In genomic region chr4:12171318-12172091, GRCm38 (mm10) we compare ENCODE assay signal across 8 mouse cellular contexts. TPM values are rescaled to one million over a fixed set of nuclear protein-coding genes. Genes with fewer than 3 reads are reported as not detected.
DNase-seq lines count a peak whose midpoint lies in the region; ATAC-seq and TF ChIP-seq lines count a peak whose summit lies in the region.

TSS of gene Fam92a (minus strand) at chr4:12172015.

- intact Hi-C loops in heart, postnatal 36 days (cut with DNase I), result no loop called here

- no peak for TF ChIP-seq EP300 in ES-Bruce4 (IDR thresholded peaks at IDR 0.05; ENCODE audit: insufficient read depth, low read depth, low read length)

- no peak for TF ChIP-seq POLR2A in ES-Bruce4 (IDR thresholded peaks at IDR 0.05; ENCODE audit: insufficient read depth, low read length)

- peak within 1 kb of the TSS; percentile 96 for H3K9ac ChIP-seq in ES-Bruce4 (ENCODE audit: low read depth, poor library complexity, severe bottlenecking)
- H3K9ac ChIP-seq in forebrain, embryonic 16.5 days (replicated peaks; ENCODE audit: low read depth, low read length), result peak within 1 kb of the TSS; percentile 99
- H3K9ac ChIP-seq in lung, embryonic 15.5 days, result peak within 1 kb of the TSS; percentile 94

- peak; percentile 68 to 78 for DNase-seq in heart, postnatal 36 days
- DNase-seq in layer of hippocampus, adult 2 months (ENCODE audit: low spot score in 2 of 2), result peak; percentile 45 to 62
- peak; percentile 62 for DNase-seq in ovary, postnatal 10 days (ENCODE audit: low spot score)
- DNase-seq in thymus, postnatal 0 days (ENCODE audit: low spot score), result peak; percentile 44

- no peaks in the 10 kb centered on the region for H3K4me1 ChIP-seq in ES-Bruce4 (ENCODE audit: control insufficient read depth, insufficient read depth, low read length)
- peaks cover 12% of the 10 kb centered on the region for H3K4me1 ChIP-seq in forebrain, embryonic 16.5 days (replicated peaks; ENCODE audit: control insufficient read depth, insufficient read depth, low read length)
- H3K4me1 ChIP-seq in lung, embryonic 15.5 days, result peaks cover 7% of the 10 kb centered on the region

- H3K9me3 ChIP-seq in ES-Bruce4 (replicated peaks; ENCODE audit: control insufficient read depth, insufficient read depth, low read length, poor library complexity, severe bottlenecking), result no peaks in the 10 kb centered on the region
- no peaks in the 10 kb centered on the region for H3K9me3 ChIP-seq in forebrain, embryonic 16.5 days (ENCODE audit: control insufficient read depth, low read length)
- H3K9me3 ChIP-seq in lung, embryonic 15.5 days, result no peaks in the 10 kb centered on the region

- ATAC-seq in cerebellum, adult (ENCODE audit: insufficient number of reproducible peaks, low FRiP score, low TSS enrichment), result peak; percentile 94
- ATAC-seq in forebrain, embryonic 16.5 days, result peak; percentile 93
- peak; percentile 92 for ATAC-seq in lung, embryonic 15.5 days (ENCODE audit: borderline replicate concordance, extremely low read depth, low FRiP score, low TSS enrichment)

- H3K27me3 ChIP-seq in ES-Bruce4 (ENCODE audit: control insufficient read depth, insufficient read depth, low read length, poor library complexity, severe bottlenecking), result no peaks in the 10 kb centered on the region
- no peaks in the 10 kb centered on the region for H3K27me3 ChIP-seq in forebrain, embryonic 16.5 days (replicated peaks; ENCODE audit: control insufficient read depth, insufficient read depth, low read length)
- no peaks in the 10 kb centered on the region for H3K27me3 ChIP-seq in lung, embryonic 15.5 days

- H3K4me2 ChIP-seq in forebrain, embryonic 16.5 days (ENCODE audit: low read length), result peak within 1 kb of the TSS; percentile 75
- peak within 1 kb of the TSS; percentile 65 for H3K4me2 ChIP-seq in lung, embryonic 15.5 days

- H3K36me3 ChIP-seq in ES-Bruce4 (ENCODE audit: control insufficient read depth, insufficient read depth, low read length, poor library complexity, severe bottlenecking), result peaks cover 4% of the 10 kb centered on the region; the same call in 1 of the 2 replicates
- H3K36me3 ChIP-seq in forebrain, embryonic 16.5 days (ENCODE audit: control insufficient read depth, insufficient read depth), result peaks cover 4% of the 10 kb centered on the region
- peaks cover 16% of the 10 kb centered on the region; the same call in 1 of the 2 replicates for H3K36me3 ChIP-seq in lung, embryonic 15.5 days

- under 1% methylated on average over 61 of the region's 74 CpGs for WGBS in forebrain, embryonic 16.5 days
- WGBS in lung, embryonic 15.5 days, result 1% methylated on average over 73 of the region's 74 CpGs

- no peak for TF ChIP-seq CTCF in ES-Bruce4 (IDR thresholded peaks at IDR 0.05; ENCODE audit: low read depth, low read length)
- TF ChIP-seq CTCF in layer of hippocampus, adult 2 months (conservative IDR thresholded peaks at IDR 0.05), result peak; percentile 36

- H3K27ac ChIP-seq in ES-Bruce4 (ENCODE audit: insufficient read depth, low read length), result no peak within 1 kb of the TSS
- H3K27ac ChIP-seq in forebrain, embryonic 16.5 days (ENCODE audit: low read length), result peak within 1 kb of the TSS; percentile 92
- H3K27ac ChIP-seq in layer of hippocampus, adult 2 months, result peak within 1 kb of the TSS; percentile 94
- peak within 1 kb of the TSS; percentile 89 for H3K27ac ChIP-seq in lung, embryonic 15.5 days

- peak within 1 kb of the TSS; percentile 71 for H3K4me3 ChIP-seq in ES-Bruce4 (ENCODE audit: low read depth, low read length)
- H3K4me3 ChIP-seq in forebrain, embryonic 16.5 days (replicated peaks; ENCODE audit: low read length), result peak within 1 kb of the TSS; percentile 87
- peak within 1 kb of the TSS; percentile 91 for H3K4me3 ChIP-seq in layer of hippocampus, adult 2 months
- H3K4me3 ChIP-seq in lung, embryonic 15.5 days, result peak within 1 kb of the TSS; percentile 92

RNA-seq across cellular contexts. Expression of gene Fam92a, which starts in this region (rescaled TPM):
- polyA plus RNA-seq in ES-Bruce4 (2011; ENCODE audit: insufficient read depth, insufficient read length, low read depth, missing spikeins), result 38.5 and 45.8 TPM in 2 replicates
- polyA plus RNA-seq in forebrain, embryonic 16.5 days (2015; fragmentation: Nextera tagmentation; extraction: Ambion mirVana), result 95.8 and 97.2 TPM in 2 replicates
- total RNA-seq in heart, postnatal 36 days (2021), result 10 to 100 TPM; 20.1 to 22.7 TPM
- total RNA-seq in layer of hippocampus, adult 2 months (2021), result 10 to 100 TPM; 72.5 to 77.4 TPM
- polyA plus RNA-seq in lung, embryonic 15.5 days (2015; fragmentation: Nextera tagmentation; extraction: Ambion mirVana), result 85.3 and 95.4 TPM in 2 replicates
- polyA plus RNA-seq in thymus, postnatal 0 days (2015; fragmentation: Nextera tagmentation; extraction: Ambion mirVana), result 55.0 and 61.2 TPM in 2 replicates
